Mouse (Mus musculus) layer of hippocampus, postnatal 25 days (tissue): Measurements from ENCODE around the gene Zfp523. TPM values are rescaled to one million over a fixed set of nuclear protein-coding genes. Genes with fewer than 3 reads are reported as not detected.

ENCODE experiments used
- DNase-seq, 2 experiments: peaks; one replicate each; pipeline ENCODE4 v3.0.0; 2022; ENCODE audit warnings: mixed read lengths in 2 of 2, low spot score in 1 of 2; ENCODE audit errors: extremely low spot score in 1 of 2
- total RNA-seq, 2 experiments: library from RNA; stranded (reverse); gene quantifications; 2 replicates each; pipeline ENCODE4 v1.2.3; 2021

The Zfp523 gene
- total RNA-seq, 2 experiments from 2014 or later, result 95.9 to 109 TPM

DNA sequence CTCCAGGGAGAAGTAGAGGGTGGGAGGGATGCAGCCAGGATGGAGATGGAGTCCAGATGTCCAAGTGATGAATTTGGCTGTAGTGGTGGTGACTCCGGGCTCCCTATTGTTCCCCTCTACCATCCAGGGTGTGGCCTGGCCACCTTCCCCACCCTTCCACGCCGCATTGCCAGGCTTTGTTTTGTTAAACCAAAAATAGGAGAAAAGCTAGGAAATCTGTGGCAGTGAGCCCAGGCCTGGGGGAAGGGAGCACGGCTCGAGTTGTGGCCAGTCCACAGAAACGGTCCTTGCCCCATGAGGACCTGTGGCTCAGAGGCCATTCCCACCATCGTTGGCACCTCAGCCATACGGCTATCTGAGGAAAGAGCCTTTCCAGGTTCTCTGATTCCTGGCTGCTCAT lies 22.0 kb upstream of the Zfp523 start:
- DNase-seq, result no peak

DNA sequence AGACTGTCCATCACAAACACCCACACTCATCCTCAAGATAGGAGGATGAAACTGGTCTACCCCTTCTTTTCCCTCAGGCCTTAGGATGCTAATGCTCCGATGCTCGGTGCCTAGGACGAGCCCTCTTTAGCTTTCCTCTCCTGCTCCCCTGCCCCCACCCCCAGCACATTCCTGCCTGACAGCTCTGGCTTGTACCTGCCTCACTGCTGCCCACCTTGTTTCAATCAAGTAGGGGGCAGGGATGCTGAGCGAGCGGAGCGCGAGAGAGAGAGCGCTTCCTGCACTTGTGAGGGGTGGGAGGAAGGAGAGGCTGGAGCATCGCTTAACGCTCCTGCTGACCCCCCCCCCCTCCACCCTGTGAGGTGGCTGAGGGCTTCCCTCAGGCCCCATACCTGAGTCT lies 16.6 kb upstream of the Zfp523 start:
- no peak for DNase-seq

DNA sequence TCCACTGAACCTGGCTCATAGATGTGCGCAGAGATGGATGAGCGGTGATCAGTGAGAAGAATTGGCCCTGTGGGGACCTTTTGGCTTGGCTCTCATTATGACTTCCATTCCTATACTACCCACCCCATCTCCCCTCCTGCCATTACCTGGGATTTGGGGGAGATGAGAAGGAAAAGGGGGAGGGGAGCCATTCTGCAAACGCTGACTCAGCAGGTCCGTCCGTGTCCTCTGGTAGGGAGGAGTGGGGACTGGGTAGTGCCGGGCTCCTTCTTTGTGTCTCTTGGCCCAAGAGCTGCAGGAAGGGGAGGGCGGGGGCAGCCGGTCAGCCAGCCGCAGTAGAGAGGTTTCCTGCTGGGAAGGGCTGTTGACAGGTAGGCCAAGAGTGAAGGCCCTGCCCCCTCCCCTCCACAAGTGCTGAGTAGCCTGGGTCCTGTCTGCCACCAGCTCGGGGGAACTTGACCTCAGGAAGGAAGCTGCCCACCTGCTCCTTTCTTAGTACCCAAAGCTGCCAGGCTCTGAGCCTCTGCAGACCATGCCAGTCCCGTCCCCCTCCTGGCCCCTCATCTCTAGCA lies 15.5 kb upstream of the Zfp523 start:
- DNase-seq, result no peak

DNA sequence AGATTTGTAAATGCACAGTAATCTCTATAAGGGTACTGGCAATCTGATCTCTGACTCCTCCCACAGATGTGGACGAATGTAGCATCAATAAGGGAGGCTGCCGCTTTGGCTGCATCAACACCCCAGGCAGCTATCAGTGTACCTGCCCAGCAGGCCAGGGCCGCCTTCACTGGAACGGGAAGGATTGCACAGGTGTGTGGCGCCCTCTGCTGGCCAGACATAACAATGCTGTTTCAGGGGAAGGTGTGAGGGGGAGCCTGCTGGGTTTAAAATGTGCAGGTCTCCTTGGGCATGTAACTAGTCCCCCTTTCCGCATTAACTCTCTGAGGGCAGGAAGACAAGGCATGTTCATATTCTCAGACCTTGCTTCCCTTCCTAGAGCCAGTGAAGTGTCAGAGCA lies 13.3 kb upstream of the Zfp523 start:
- peak; percentile 84 to 88 for DNase-seq

DNA sequence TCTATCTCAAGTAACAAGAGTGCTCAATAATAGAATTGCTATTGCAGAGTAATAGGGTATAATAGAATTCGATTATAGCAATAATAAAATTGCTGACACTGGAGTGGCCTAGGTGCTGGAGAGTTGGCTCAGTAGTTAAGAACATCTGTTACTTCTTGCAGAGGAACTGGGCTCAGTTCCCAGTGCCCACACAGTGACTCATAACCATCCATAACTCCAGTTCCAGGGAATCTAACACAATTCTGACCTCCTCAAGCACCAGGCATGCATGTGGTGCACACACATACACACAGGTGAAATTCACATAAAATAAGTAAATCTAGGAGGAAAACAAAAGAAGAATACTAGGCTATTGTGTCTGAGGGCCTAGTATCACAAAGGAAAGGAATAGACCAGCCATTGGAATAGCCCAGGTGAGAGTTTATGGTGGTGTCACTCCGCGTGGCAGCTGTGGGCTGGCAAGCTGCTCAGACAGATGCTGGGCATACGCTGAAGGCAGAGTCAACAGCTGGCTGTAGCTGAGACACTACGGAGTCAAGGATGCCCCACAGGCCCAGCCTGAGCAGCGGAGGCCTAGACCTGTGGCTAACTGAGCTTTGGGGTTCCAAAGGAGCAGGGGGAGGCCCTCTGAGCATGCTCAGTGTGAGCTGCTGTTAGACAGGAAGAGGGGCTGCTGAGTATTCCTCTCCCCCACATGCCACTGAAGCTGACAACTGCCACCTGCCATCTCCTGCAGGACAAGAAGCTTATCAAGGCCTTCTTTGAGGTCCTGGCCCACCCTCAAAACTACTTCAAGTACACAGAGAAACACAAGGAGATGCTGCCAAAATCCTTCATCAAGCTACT lies 6.2 kb upstream of the Zfp523 start:
- DNase-seq, result no peak

DNA sequence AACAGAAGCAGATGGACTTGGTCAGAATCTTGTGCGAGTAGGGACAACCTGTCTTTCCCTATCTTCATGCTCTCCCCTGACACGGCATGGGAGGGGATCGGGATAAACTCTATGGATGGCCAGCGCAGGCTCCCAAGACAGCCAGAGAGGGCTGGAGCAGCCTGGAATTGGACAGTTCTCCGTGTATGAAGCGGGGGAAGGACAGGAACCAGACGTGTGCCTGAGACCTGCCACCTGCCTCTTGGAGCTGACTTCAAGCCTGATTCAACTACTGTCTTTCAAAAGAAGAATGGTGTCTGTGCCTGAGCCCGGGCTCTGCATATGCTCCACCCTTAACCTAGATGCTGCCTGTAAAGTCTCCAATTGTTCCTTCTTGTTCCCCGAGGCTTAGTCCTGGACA lies 4.2 kb upstream of the Zfp523 start:
- no peak for DNase-seq

DNA sequence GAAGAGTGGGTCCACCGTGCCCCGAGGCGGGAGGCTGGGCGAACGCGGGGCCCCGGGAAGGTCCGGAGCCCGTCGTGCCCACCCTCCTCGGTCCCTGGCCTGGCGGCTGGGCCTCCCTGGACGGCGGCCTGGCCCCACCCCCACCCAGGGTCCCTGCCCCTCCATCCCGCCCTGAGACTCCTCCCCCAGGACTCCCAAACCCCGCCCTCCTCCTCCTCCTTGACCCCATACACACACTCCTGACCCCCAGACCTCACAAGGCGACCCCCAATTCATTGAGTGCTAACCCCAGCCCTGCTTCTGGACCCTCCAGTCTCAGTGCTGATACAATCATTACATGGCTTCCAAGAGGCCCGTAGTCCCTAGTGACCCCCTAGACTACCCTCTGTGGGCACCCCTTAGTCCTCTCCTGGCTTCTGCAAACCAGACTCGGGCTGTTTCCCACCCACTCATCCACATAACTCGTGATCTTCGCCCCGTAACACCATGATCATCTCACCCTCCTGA lies 664 bp downstream of the Zfp523 start:
- no peak for DNase-seq

DNA sequence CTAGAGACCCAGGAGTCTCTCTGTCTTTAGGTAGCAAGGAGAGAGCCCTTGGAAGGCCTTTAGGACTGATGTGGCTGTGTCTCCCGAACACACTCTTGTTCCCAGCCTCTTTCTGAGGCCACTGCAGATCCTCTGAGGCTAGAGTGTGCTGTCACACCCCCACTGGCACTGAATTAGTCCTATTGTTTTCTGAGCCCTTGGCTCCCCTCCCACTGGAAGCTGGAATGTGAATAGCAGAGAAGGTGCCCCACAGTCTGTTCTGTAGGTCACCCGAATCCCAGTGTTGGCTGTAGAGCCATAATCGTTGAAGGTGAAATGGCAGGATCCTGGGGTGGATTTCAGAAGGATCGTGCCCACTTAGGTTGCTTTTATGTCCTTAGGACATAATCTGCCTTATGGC lies 3.4 kb downstream of the Zfp523 start:
- no peak for DNase-seq

DNA sequence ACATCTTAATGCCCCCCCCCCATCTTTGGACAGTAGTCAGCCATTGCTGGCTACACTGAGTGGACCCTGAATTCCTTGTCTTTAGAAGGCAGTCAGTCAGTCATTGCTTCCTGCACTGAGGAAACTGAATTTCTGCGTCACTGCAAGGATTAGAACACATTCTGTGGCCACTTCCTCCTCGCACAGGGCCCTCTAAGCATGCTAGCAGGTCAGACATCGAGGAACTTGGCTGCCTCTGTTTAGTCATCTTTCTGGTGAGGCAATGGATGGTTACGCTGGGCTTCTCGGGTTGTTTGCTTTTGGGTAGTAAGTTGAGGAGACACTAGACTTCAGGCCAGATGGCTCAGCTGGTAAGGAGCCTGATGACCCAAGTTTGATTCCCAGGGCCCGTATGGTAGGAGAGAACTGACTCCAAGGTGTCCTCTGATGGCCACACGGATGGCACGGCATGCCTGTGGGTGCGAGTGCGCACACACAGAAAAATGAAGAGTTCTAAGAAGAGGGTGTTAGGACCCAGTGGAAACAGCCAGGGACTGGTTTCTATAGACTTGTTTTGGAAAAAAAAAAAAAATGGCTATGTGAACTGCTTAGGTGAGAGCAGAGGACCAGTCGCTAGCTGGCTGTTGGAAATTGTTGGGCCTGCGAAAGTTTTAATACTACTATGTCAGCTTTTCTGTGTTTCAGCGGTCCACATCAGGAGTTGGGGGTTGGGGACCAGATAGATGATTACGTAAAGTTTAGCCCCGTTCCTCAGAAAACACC lies 4.0 kb downstream of the Zfp523 start:
- no peak for DNase-seq

DNA sequence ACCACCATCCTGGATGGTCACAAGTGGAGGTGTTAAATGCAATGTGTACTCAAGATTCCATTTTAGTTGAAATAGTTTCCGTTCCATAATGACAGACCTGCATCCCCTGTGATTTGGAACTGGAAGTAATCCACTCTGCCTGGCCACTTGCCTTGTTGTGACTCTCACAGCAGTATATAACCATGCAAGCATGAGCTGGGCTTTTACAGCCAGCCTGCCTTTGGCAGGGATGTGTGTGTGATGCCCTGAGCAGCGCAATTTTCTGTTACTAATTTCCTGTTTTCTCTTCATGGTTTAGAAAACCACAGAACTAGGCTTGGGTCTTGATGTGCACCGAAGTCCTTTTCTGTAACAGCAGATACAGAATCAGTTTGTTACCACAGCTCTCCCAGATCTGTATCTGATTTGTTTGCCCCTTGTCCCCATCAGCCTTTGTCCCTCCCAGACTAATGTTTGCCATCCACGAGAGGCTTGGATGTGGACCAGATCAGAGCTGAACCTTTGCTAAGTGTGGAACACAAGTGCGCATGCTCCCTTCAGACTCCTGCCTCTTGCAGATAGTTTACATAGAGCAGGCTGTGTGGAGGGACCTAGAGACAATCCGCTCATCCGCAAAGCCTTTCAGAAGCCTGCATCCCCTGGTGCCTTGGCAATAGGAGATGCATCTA lies 8.2 kb downstream of the Zfp523 start:
- DNase-seq, result no peak

DNA sequence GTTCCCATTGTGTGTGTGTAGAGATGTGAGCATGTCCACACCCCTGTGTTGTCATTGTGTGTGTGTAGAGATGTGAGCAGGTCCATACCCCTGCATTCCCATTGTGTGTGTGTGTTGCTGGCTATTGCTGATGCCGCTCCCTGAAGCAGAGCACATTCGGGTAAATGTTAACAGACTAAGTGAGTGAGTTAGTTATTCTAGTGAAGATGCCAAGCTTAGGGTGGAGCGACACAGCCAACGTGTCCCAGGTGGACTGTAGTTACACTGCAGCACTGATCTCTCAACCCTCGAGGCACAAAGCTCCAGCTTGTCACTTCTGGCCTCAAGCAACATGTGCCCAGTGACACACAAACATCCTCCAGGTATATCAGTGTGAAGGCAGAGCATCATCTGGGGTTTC lies 11.4 kb downstream of the Zfp523 start:
- no peak for DNase-seq

DNA sequence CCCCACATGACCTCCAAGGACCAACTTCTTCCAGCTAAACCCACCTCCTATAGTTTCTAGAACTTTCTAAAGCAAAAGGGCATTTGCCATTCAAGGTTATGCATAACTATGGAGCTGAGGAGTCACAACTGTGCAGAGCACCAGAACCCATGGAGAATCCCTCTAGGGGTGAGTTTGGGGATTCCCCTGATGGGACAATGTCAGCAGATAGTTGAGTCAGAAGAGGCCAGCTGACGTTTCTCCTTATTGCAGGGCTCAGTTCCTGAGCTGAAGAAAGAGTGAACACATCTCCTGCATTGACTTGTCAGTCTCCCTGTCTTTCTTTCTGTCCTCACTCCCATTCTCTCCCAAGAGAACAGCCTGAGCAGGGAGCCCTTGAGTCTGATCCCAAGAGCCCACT lies 15.8 kb downstream of the Zfp523 start:
- DNase-seq, result no peak

DNA sequence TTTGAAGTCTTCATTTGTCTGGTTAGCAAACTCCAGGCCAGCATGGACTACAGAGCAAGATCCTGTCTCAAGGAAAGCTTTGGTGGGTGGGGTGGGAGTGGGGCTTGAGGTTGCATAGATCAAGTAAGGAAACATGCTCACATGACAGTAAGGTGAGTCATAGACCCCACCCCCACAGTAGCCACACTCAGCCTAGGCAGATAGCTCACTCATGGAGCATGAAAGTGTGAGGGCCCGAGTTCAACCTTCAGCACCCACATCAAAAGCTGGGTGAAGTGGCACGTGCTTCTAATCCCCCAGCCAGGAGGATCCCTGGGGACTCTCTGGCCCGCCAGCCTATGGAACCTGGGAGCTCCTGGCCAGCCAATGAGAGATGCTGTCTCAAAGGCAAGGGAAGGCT lies 16.6 kb downstream of the Zfp523 start:
- DNase-seq, result no peak

DNA sequence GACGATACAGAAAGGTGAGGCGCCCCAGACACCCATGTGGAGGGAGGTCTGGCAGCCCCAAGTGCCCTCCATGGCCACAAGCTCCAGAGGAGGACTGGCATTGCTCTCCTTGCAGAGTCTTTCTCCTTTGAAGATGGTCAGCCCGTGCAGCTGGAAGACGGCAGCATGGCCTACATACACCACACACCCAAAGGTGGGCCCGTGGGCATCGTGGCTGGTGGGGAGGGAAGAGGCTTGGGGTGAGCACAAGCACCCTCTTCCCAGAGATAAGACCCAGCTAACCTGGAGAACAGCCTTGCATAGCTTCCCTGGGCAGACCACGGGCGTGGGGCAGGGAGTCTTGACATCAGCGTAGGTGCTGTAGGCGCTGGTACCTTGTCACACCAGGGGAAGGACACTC lies 18.1 kb downstream of the Zfp523 start:
- DNase-seq, result no peak

DNA sequence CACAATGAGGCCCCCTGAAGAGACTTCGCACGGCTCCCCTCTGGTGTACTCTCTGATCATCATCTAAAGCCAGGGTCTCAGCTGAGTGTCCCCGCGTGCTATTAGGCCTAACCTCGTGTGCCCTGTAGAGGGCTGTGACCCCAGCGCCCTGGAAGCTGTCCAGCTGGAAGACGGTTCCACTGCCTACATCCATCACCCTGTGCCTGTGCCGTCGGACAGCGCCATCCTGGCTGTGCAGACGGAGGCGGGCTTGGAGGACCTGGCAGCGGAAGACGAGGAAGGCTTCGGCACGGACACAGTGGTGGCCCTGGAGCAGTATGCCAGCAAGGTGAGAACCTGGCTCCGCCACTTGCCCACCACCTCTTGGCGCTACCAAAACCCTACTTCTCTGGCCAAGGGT lies 20.7 kb downstream of the Zfp523 start:
- no peak for DNase-seq

DNA sequence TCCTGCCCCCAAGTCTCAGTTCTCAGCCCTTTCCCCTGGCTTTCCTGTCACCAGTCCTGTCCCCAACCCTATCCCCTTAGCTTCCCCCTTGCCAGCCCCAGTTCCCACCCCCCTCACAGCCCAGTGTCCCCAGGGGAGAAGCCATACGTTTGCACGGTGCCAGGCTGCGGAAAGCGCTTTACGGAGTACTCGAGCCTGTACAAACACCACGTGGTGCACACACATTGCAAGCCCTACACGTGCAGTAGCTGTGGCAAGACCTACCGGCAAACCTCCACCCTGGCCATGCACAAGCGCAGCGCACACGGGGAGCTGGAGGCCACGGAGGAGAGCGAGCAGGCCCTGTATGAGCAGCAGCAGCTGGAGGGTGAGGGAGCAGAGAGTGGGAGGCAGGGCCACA lies 25.1 kb downstream of the Zfp523 start:
- no peak for DNase-seq

DNA sequence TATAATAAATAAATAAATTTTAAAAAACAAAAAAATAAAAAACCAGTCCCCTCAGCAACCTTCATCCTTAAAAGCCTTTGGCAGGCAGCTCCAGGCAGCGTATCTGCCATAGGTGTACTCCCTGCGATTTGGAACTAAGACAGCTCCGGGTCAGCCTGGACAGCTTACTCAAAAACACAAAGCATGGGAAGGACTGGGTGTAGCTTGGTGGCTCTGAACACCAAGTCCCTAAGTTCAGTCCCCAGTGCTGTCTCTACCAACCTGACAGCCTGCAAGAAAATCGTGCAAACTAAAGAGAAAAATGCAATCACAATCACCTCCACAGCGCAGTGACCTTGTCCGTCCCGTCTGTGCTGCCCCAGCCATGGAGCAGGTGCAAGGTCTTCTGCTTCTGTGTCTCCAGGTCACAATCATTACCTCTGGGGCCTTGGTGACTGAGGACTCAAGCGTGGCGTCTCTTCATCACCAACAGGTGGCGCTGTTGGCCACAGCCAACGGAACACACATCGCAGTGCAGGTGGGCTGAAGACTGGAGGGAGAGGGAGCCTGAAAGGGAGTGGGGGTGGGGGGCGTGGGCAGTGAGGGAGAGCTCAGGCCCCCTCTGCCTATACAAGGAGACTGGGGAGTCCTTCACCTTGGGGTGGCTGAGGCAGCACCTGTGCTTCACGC lies 27.3 kb downstream of the Zfp523 start:
- DNase-seq, result peak in 1 of 2 experiments; percentile 52

DNA sequence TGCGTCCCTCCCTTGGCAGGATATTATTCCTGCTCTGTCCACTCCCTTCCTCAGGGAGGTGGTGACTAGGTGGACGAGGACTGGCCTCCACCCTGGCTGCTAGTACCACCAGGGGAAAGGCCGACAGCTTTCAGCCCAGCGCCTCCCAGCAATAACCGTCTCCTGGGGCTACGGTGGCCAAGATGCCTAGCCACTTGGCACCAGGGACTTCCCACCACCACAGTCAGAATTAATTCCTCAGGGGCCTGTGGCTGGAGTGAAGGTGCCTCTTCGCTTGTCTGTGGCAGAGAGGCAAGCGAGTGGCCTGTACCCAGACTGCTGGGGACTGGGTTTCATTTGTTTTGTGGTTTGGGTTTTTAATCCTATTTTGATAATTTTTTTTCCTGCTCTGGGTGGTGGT lies 28.5 kb downstream of the Zfp523 start:
- no peak for DNase-seq

DNA sequence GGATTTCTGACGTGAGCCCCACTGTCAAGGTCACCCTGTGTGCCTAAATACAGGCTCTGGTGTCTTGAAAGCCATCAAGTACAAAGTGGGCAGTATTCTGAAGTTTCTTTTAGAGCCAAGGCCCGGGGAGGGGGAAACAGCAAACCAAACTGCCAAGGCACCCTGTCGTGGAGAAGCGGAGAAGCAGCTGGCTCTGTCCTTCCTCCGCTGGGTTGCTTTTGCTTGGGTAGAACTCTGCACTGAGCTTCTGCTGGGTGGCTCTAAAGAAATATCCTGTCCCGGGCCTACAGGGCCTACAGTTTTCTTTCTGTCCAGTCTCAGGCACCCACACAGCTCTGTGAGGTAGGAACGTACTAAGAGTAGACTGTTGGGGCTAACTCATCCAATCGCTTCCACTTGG lies 30.2 kb downstream of the Zfp523 start:
- DNase-seq, result no peak

DNA sequence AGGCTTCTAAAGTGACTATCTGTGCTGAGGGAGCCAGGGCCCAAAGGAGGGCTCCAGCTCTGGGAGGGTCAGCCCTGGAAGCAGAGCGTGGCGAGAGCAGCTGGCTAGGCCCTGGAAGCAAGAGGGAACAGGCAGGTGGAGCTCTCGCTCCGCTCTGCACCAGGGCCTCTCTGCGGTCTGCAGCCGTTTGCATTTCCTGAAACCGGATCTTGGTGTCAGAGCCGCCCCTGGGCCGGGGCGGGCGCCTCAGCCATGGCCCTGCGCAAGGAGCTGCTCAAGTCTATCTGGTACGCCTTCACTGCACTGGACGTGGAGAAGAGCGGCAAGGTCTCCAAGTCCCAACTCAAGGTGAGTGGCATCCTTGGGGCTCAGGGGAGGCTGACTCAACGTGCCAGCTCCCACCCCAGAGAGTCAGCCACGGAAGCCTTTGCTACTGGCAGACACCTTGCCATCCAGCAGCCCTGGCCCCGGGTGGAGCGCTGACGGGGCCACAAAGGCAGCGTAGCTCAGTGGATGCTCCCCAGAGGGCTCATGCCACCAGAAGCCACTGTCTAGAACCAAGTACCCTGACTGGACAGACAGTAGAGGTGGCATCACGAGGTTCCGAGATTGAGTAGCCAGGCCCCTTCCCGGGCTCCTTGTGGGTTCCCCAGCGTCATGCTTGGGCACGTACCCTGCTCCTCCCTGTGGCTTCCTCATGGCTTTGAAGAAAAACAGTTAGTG lies 30.8 kb downstream of the Zfp523 start, which contains the start of gene Def6:
Gene Def6, plus strand, starts transcription at position 188 of the 723 bp plus-strand sequence.
- peak in 1 of 2 experiments; percentile 32 for DNase-seq
